Mouse (Mus musculus): ENCODE data around the gene Opn3. TPM values are rescaled to one million over a fixed set of nuclear protein-coding genes. Genes with fewer than 3 reads are reported as not detected.

Opn3 gene
- polyA plus RNA-seq, 1 experiment, result 6.8 TPM

Other genes starting within 250 kb of the Opn3 start
- gene Rgs7, start 200.3 kb downstream of the Opn3 start, polyA plus RNA-seq (2012; rRNA removed), result 67.3 and 71.4 TPM in 2 replicates
- 0.13 and 0.16 TPM in 2 replicates for gene Kmo, start 72.4 kb downstream of the Opn3 start, polyA plus RNA-seq (2012; rRNA removed)
- 102 and 108 TPM in 2 replicates for gene Fh1, start 67.1 kb downstream of the Opn3 start, polyA plus RNA-seq (2012; rRNA removed)
- 4.2 and 4.6 TPM in 2 replicates for gene Chml, start 125 bp upstream of the Opn3 start, polyA plus RNA-seq (2012; rRNA removed)
- 0.04 TPM in 1 of 2 replicates, not detected in the other for gene Wdr64, start 5.8 kb upstream of the Opn3 start, polyA plus RNA-seq (2012; rRNA removed)
- 0.36 and 0.62 TPM in 2 replicates for gene Exo1, start 187.8 kb upstream of the Opn3 start, polyA plus RNA-seq (2012; rRNA removed)
- not detected in 2 replicates for gene Gm38100, start 227.6 kb upstream of the Opn3 start, polyA plus RNA-seq (2012; rRNA removed)

All from frontal cortex, adult 2 months (tissue).